In the genomic region with DNA sequence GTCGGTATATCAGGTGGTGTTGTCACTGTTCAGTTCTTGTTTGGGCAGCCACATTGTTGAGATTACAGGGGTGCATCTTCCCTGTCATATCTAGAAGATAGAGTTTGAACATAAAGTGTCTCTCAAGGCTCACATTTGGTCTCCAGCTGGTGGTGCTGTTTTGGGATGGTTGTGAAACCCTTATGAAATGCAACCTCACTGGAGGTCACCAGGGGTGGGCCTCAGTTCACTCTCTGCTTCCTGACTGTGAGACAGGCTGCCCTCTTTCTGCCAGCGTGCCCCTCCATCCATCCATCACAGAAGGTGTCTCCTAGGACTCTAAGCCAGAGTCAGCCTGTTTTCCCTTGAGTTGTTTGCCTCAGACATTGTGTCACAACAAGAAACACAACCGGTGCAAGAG, we compare ENCODE assay signal across 22 mouse cellular contexts. TPM values are rescaled to one million over a fixed set of nuclear protein-coding genes. Genes with fewer than 3 reads are reported as not detected.
DNase-seq lines count a peak whose midpoint lies in the region; ATAC-seq and TF ChIP-seq lines count a peak whose summit lies in the region.
"Had no signal": no experiment of that assay in that cellular context is flagged by ENCODE, and none has a peak within 500 bp of the region (broad histone marks: within the 10 kb centered on the region; RNA-seq: fewer than 3 reads in every experiment).

No protein-coding gene starts in this region.

- 0 out of 2 replicates have a peak overlapping the region, but pooled peaks have one; percentile 9 for H3K27ac ChIP-seq in lung, postnatal 0 days (ENCODE audit: low read length)
- H3K27ac ChIP-seq: embryonic facial prominence, embryonic 10.5 days; embryonic facial prominence, embryonic 12.5 days; forebrain, embryonic 13.5 days; forebrain, embryonic 15.5 days had no signal

- H3K36me3 ChIP-seq in lung, postnatal 0 days (ENCODE audit: insufficient read depth, low read length): no peaks in the 10 kb centered on the region
- H3K36me3 ChIP-seq: embryonic facial prominence, embryonic 10.5 days; embryonic facial prominence, embryonic 12.5 days; forebrain, embryonic 15.5 days; G1E had no signal

- H3K4me2 ChIP-seq in lung, postnatal 0 days (replicated peaks; ENCODE audit: low read depth, low read length): no peak overlapping the region
- H3K4me2 ChIP-seq: embryonic facial prominence, embryonic 12.5 days; forebrain, embryonic 13.5 days; forebrain, embryonic 15.5 days had no signal

- no peak overlapping the region for H3K4me3 ChIP-seq in lung, postnatal 0 days (ENCODE audit: low read depth, low read length)
- H3K4me3 ChIP-seq: embryonic facial prominence, embryonic 10.5 days; embryonic facial prominence, embryonic 12.5 days; forebrain, embryonic 13.5 days; forebrain, embryonic 15.5 days had no signal

- H3K9me3 ChIP-seq in lung, postnatal 0 days (ENCODE audit: low read length): no peaks in the 10 kb centered on the region
- H3K9me3 ChIP-seq: embryonic facial prominence, embryonic 10.5 days; embryonic facial prominence, embryonic 12.5 days; forebrain, embryonic 13.5 days; forebrain, embryonic 15.5 days; G1E had no signal

- 46% methylated on average over 3 of the region's 3 CpGs for WGBS in lung, postnatal 0 days

- TF ChIP-seq EP300 in lung, postnatal 0 days (IDR thresholded peaks at IDR 0.05): 0 out of 2 replicates have a peak, but pooled peaks have one; percentile 14

- no peak overlapping the region for H3K9ac ChIP-seq in lung, postnatal 0 days (replicated peaks; ENCODE audit: low read depth)
- H3K9ac ChIP-seq: embryonic facial prominence, embryonic 12.5 days; forebrain, embryonic 13.5 days; forebrain, embryonic 15.5 days had no signal

- H3K4me1 ChIP-seq in lung, postnatal 0 days (ENCODE audit: insufficient read depth, low read depth, low read length): peaks cover 11% of the 10 kb centered on the region; the same call in 1 of the 2 replicates
- H3K4me1 ChIP-seq: embryonic facial prominence, embryonic 10.5 days; embryonic facial prominence, embryonic 12.5 days; forebrain, embryonic 13.5 days; forebrain, embryonic 15.5 days had no signal

- DNase-seq in lung, postnatal 0 days (ENCODE audit: low spot score): peak; percentile 79
- no peak for DNase-seq in lung, postnatal 14 days
- peak; percentile 27 for DNase-seq in lung, postnatal 36 days
- DNase-seq in lung, postnatal 25 days (ENCODE audit: low spot score): no peak
- no peak for DNase-seq in right cerebral cortex, postnatal 4 days
- DNase-seq: adrenal gland, adult 8-10 months; adrenal gland, postnatal 14 days; adrenal gland, postnatal 36 days; B cell, adult 2 months; cerebellum, adult 11-12 months; cerebellum, adult 2 months; cerebellum, adult 9-10 months; cerebellum, postnatal 10 days; cerebellum, postnatal 25 days had no signal

- no peaks in the 10 kb centered on the region for H3K27me3 ChIP-seq in lung, postnatal 0 days (replicated peaks; ENCODE audit: insufficient read depth, low read length)
- H3K27me3 ChIP-seq: embryonic facial prominence, embryonic 12.5 days; forebrain, embryonic 13.5 days; forebrain, embryonic 15.5 days; Patski had no signal

- peak; percentile 13 for TF ChIP-seq CTCF in lung, postnatal 0 days (IDR thresholded peaks at IDR 0.05)

- peak; percentile 49 for ATAC-seq in lung, postnatal 0 days
- ATAC-seq: activated CD4-positive, CD25-positive, alpha-beta regulatory T cell, adult 4 months; CD4-positive, CD25-positive, alpha-beta regulatory T cell, adult 4 months; forebrain, embryonic 13.5 days; forebrain, embryonic 15.5 days; Patski had no signal

RNA-seq across cellular contexts. Expression of a gene that starts 58.0 kb away (rescaled TPM):
- polyA plus RNA-seq in lung, postnatal 0 days (2015; fragmentation: Nextera tagmentation; extraction: Ambion mirVana): 17.3 and 20.6 TPM in 2 replicates
- polyA plus RNA-seq: activated CD4-positive, CD25-positive, alpha-beta regulatory T cell, adult 4 months; CD4-positive, CD25-positive, alpha-beta regulatory T cell, adult 4 months had no signal

Comparison
In these comparisons a context has a peak if more than half of its experiments do, and no peak if none do; other contexts are left out.
1. DNase-seq: peak in lung, postnatal 0 days (single experiment) and lung, postnatal 36 days (single experiment); none in lung, postnatal 14 days (single experiment), lung, postnatal 25 days (single experiment) and right cerebral cortex, postnatal 4 days (single experiment).